Mouse (Mus musculus): Measurements from ENCODE around the gene Grm4. TPM values are rescaled to one million over a fixed set of nuclear protein-coding genes. Genes with fewer than 3 reads are reported as not detected.
"Not testable (repeated sequence)": the region's sequence is repeated elsewhere in the genome, so short reads cannot be mapped to it uniquely, and the experiment has no call there.

Grm4 gene
- total and polyA plus RNA-seq, 3 experiments: 0.05 TPM; not detected in 2

DNA sequence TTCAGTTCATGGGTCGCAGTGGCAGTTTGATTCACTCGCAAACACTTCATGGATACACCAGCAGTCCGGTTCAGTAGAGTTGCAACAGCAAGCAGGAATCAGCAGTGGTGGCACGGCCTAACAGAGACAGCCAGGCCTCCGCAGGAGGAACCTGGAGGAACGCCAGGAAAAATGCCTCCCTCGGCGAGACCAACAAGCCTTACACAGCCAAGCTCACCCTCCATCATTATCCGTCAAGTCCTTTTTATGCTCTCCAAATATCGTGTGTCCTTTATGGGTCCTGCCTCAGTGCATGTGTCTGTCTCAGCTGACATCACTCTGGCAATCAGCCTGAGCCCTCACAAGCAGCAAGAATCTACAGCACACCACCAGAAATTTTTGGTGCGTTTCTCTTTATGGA lies 138.3 kb downstream of the Grm4 start:
- peaks cover 3% of the 10 kb centered on the region; the same call in 1 of the 2 replicates for H3K27me3 ChIP-seq (ENCODE audit: insufficient read depth, low read length)
- TF ChIP-seq GATA2 (IDR thresholded peaks at IDR 0.05; ENCODE audit: borderline replicate concordance, low read depth, low read length) (no peak), GATA1 (IDR thresholded peaks at IDR 0.05; ENCODE audit: borderline replicate concordance, low read length) (no peak), TAL1 (conservative IDR thresholded peaks at IDR 0.05; ENCODE audit: low read depth, low read length) (no peak), POLR2AphosphoS5 (IDR thresholded peaks at IDR 0.05; ENCODE audit: insufficient replicate concordance, low read depth, low read length) (no peak), CTCF (IDR thresholded peaks at IDR 0.05; ENCODE audit: low read depth, low read length) (no peak)
- DNase-seq (ENCODE audit: low spot score) (no peak), ATAC-seq (ENCODE audit: extremely low read depth, insufficient number of reproducible peaks, low FRiP score, poor library complexity, severe bottlenecking) (no peak)
- H3K9me3 ChIP-seq (replicated peaks): peaks cover 91% of the 10 kb centered on the region
- no peaks in the 10 kb centered on the region for H3K4me1 ChIP-seq (ENCODE audit: insufficient read depth, low read depth, low read length)
- H3K4me3 ChIP-seq (ENCODE audit: low read depth, low read length): no peak overlapping the region
- no peaks in the 10 kb centered on the region for H3K36me3 ChIP-seq (replicated peaks)

DNA sequence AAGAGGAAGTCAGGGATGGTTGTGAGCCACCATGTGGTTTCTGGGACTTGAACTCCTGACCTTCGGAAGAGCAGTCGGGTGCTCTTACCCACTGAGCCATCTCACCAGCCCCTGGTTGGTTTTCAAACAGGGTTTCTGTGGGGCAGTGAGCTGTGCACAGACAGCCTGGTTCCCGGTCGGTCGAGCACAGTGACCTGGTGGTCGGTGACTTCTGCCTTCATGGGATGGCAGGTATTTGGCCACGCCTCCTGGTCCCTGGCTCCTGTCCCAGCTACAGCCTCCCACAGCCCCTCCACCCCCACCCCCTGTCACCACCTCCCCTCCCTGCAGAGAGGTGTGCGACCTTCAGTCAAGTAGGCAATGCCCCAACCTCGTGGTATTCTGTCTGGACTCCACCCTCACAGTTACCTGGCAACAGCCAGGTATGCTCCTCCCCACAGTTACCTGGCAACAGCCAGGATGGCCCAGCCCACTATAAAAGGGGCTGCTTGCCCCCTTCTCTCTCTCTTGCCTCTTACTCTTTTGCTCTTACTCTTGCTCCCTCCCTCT lies 140.2 kb downstream of the Grm4 start:
- DNase-seq (ENCODE audit: low spot score); H3K27me3 ChIP-seq (ENCODE audit: insufficient read depth, low read length); H3K4me1 ChIP-seq (ENCODE audit: insufficient read depth, low read depth, low read length); H3K4me3 ChIP-seq (ENCODE audit: low read depth, low read length); ATAC-seq (ENCODE audit: extremely low read depth, insufficient number of reproducible peaks, low FRiP score, poor library complexity, severe bottlenecking); H3K36me3 ChIP-seq (replicated peaks): not testable (repeated sequence)
- H3K9me3 ChIP-seq (replicated peaks): peaks cover 94% of the 10 kb centered on the region

DNA sequence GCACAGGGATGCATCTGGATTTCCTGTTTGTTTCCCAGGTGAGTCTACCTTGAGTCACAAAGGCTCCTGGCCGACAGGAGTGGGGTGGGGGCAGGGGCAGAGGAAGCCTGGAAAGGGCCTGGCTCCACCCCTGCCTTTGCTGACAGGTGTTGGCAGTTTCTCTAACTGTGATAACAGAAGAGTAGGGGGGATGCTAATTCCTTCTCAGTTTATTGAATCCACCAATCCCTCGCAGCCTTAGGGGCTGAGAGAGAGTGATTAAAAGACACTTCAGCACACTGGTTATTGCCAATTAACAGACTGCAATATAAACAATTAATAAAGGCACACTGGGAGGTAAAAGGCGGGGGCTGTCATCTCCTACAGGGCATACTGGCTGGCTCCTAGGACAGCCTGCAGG lies 142.2 kb downstream of the Grm4 start:
- ATAC-seq (ENCODE audit: extremely low read depth, insufficient number of reproducible peaks, low FRiP score, poor library complexity, severe bottlenecking): no peak
- Histone ChIP-seq H3K36me3 (replicated peaks) (no peaks in the 10 kb centered on the region), H3K27me3 (ENCODE audit: insufficient read depth, low read length) (peaks cover 4% of the 10 kb centered on the region; the same call in 1 of the 2 replicates), H3K9me3 (replicated peaks) (peaks cover 91% of the 10 kb centered on the region), H3K4me1 (ENCODE audit: insufficient read depth, low read depth, low read length) (no peaks in the 10 kb centered on the region), H3K4me3 (ENCODE audit: low read depth, low read length) (no peak overlapping the region)
- no peak for DNase-seq (ENCODE audit: low spot score)
- TF ChIP-seq TAL1 (conservative IDR thresholded peaks at IDR 0.05; ENCODE audit: low read depth, low read length) (no peak), GATA2 (IDR thresholded peaks at IDR 0.05; ENCODE audit: borderline replicate concordance, low read depth, low read length) (no peak), POLR2AphosphoS5 (IDR thresholded peaks at IDR 0.05; ENCODE audit: insufficient replicate concordance, low read depth, low read length) (no peak), GATA1 (IDR thresholded peaks at IDR 0.05; ENCODE audit: borderline replicate concordance, low read length) (no peak), CTCF (IDR thresholded peaks at IDR 0.05; ENCODE audit: low read depth, low read length) (no peak)

DNA sequence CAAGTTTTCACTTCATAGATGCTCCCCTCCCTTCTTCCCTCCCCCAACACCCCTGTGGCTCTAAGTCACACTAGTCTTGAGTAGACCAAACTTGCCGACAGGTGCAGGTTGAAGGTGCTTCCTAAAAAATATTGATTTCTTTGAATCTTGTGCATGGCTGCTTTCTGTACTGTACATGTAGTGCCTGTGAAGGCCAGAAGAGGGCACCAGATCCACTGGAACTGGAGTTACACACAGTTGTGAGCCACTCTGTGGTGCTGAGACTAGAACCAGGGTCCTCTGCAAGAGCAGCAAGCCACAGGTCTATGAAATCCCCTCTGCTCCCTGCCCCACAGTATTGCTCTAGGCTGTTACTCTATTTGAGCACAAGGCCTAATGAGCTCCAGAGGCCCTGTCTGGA lies 144.1 kb downstream of the Grm4 start:
- Histone ChIP-seq H3K36me3 (replicated peaks) (no peaks in the 10 kb centered on the region), H3K27me3 (ENCODE audit: insufficient read depth, low read length) (peaks cover 4% of the 10 kb centered on the region; the same call in 1 of the 2 replicates), H3K4me3 (ENCODE audit: low read depth, low read length) (no peak overlapping the region), H3K4me1 (ENCODE audit: insufficient read depth, low read depth, low read length) (no peaks in the 10 kb centered on the region), H3K9me3 (replicated peaks) (peaks cover 92% of the 10 kb centered on the region)
- no peak for TF ChIP-seq GATA2 (IDR thresholded peaks at IDR 0.05; ENCODE audit: borderline replicate concordance, low read depth, low read length)
- TF ChIP-seq POLR2AphosphoS5 (IDR thresholded peaks at IDR 0.05; ENCODE audit: insufficient replicate concordance, low read depth, low read length): no peak
- TF ChIP-seq TAL1 (conservative IDR thresholded peaks at IDR 0.05; ENCODE audit: low read depth, low read length): no peak
- no peak for TF ChIP-seq GATA1 (IDR thresholded peaks at IDR 0.05; ENCODE audit: borderline replicate concordance, low read length)
- no peak; the same call in 1 of the 2 replicates for TF ChIP-seq CTCF (IDR thresholded peaks at IDR 0.05; ENCODE audit: low read depth, low read length)
- no peak for DNase-seq (ENCODE audit: low spot score)
- no peak for ATAC-seq (ENCODE audit: extremely low read depth, insufficient number of reproducible peaks, low FRiP score, poor library complexity, severe bottlenecking)

DNA sequence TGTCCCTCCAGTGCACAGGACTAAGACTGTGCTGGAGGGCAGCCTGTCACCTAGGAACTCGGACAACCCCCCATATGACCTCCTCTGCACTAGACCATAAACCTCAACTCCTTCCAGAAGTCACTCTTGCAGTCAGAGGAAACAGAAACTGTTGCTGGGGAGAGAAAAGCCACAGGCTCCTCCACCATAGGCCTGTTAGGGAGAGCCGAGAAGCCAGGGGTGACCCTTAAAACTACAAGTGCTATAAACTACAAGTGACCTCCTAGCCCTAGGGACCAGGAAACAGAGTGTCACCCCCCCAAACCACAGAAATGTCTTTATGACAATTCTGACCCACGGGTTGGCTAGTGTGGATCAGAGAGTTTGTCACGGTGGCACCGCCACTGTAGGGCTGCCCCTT lies 145.7 kb downstream of the Grm4 start:
- Histone ChIP-seq H3K4me3 (ENCODE audit: low read depth, low read length) (no peak overlapping the region), H3K27me3 (ENCODE audit: insufficient read depth, low read length) (peaks cover 4% of the 10 kb centered on the region; the same call in 1 of the 2 replicates), H3K9me3 (replicated peaks) (peaks cover 94% of the 10 kb centered on the region), H3K36me3 (replicated peaks) (no peaks in the 10 kb centered on the region), H3K4me1 (ENCODE audit: insufficient read depth, low read depth, low read length) (no peaks in the 10 kb centered on the region)
- TF ChIP-seq TAL1 (conservative IDR thresholded peaks at IDR 0.05; ENCODE audit: low read depth, low read length) (no peak), CTCF (IDR thresholded peaks at IDR 0.05; ENCODE audit: low read depth, low read length) (no peak)
- DNase-seq (ENCODE audit: low spot score) (no peak), ATAC-seq (ENCODE audit: extremely low read depth, insufficient number of reproducible peaks, low FRiP score, poor library complexity, severe bottlenecking) (no peak)

Other genes starting within 250 kb of the Grm4 start
- gene Hmga1, start 35.1 kb upstream of the Grm4 start, total RNA-seq (2014; fragmentation: Nextera tagmentation): 270 and 298 TPM in 2 replicates
- gene Hmga1, start 35.1 kb upstream of the Grm4 start, total RNA-seq (2017): 123 and 131 TPM in 2 replicates
- 1,702 and 2,389 TPM in 2 replicates for gene Hmga1, start 35.1 kb upstream of the Grm4 start, polyA plus RNA-seq (2012)
- 78.2 and 85.2 TPM in 2 replicates for gene AI413582, start 44.4 kb upstream of the Grm4 start, total RNA-seq (2014; fragmentation: Nextera tagmentation)
- gene AI413582, start 44.4 kb upstream of the Grm4 start, total RNA-seq (2017): 50.8 and 57.0 TPM in 2 replicates
- gene AI413582, start 44.4 kb upstream of the Grm4 start, polyA plus RNA-seq (2012): 159 and 163 TPM in 2 replicates
- gene Nudt3, start 102.1 kb upstream of the Grm4 start, total RNA-seq (2014; fragmentation: Nextera tagmentation): 79.8 and 82.6 TPM in 2 replicates
- 235 and 245 TPM in 2 replicates for gene Nudt3, start 102.1 kb upstream of the Grm4 start, total RNA-seq (2017)
- gene Nudt3, start 102.1 kb upstream of the Grm4 start, polyA plus RNA-seq (2012): 140 and 157 TPM in 2 replicates
- not detected in 2 replicates for gene RPS10-NUDT3, start 113.8 kb upstream of the Grm4 start, total RNA-seq (2014; fragmentation: Nextera tagmentation)
- gene RPS10-NUDT3, start 113.8 kb upstream of the Grm4 start, total RNA-seq (2017): not detected in 2 replicates
- not detected in 2 replicates for gene RPS10-NUDT3, start 113.8 kb upstream of the Grm4 start, polyA plus RNA-seq (2012)
- 2,280 and 2,438 TPM in 2 replicates for gene Rps10, start 115.3 kb upstream of the Grm4 start, total RNA-seq (2014; fragmentation: Nextera tagmentation)
- gene Rps10, start 115.3 kb upstream of the Grm4 start, total RNA-seq (2017): 3,635 and 3,726 TPM in 2 replicates
- 2,816 and 3,596 TPM in 2 replicates for gene Rps10, start 115.3 kb upstream of the Grm4 start, polyA plus RNA-seq (2012)
- not detected in 2 replicates for gene Pacsin1, start 134.1 kb upstream of the Grm4 start, total RNA-seq (2014; fragmentation: Nextera tagmentation)
- gene Pacsin1, start 134.1 kb upstream of the Grm4 start, total RNA-seq (2017): 0.17 and 0.44 TPM in 2 replicates
- gene Pacsin1, start 134.1 kb upstream of the Grm4 start, polyA plus RNA-seq (2012): not detected in 2 replicates
- gene Spdef, start 207.6 kb upstream of the Grm4 start, total RNA-seq (2014; fragmentation: Nextera tagmentation): not detected in 2 replicates
- gene Spdef, start 207.6 kb upstream of the Grm4 start, total RNA-seq (2017): not detected in 2 replicates
- 0.02 TPM in 1 of 2 replicates, not detected in the other for gene Spdef, start 207.6 kb upstream of the Grm4 start, polyA plus RNA-seq (2012)